Mouse (Mus musculus) adrenal gland, postnatal 10 days (tissue): ENCODE results near the gene Ccdc65. TPM values are rescaled to one million over a fixed set of nuclear protein-coding genes. Genes with fewer than 3 reads are reported as not detected.
"Not testable (repeated sequence)": the region's sequence is repeated elsewhere in the genome, so short reads cannot be mapped to it uniquely, and the experiment has no call there.

Experiments
- DNase-seq: peaks from one replicate; pipeline ENCODE4 v3.0.0; 2021; ENCODE audit warnings: mixed read lengths
- total RNA-seq, 2 experiments: library from RNA; stranded (reverse); gene quantifications; 2 replicates each; pipeline ENCODE4 v1.2.3; 2021

Gene Ccdc65
- total RNA-seq, 2 experiments from 2014 or later, result 0.61 to 0.63 TPM

DNA sequence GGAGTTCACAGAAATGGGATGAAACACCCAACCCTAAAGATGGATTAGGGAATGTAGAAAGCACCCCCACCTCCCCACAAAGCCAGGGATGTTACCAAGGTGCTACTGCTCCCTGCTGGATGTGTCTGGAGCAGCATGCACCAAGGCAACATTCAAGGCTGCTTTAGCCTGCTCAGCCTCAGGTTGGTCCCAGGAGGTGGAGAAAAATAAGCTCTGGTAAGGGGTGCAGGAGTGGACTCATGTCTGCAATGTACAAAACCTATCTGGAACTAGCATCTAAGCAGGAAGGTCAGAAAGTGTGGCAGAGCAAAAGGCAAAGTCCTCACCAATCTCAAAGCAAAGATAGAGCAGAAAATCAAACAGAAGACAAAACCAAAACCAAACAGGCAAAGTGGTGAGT lies 29.9 kb downstream of the Ccdc65 start:
- peak; percentile 60 for DNase-seq

DNA sequence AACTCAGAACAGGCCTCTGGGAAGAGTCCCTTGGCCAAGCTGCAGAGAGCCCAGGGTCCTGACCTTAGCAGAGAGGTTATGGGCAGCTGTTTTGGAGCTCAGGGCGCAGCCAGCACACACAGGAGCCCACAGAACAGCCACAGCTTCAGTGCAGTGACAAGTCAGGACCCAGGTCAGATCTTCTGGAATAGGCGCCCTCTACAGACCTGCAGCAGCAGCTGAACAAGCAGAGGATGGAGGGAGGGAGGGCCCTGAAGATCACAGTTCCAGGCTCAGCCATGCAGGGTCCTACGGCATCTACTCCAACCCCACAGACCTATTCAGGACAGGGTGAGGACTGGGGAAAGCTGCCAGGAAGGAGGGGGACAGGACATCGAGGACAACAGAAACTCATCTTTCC lies 30.8 kb downstream of the Ccdc65 start:
- no peak for DNase-seq

DNA sequence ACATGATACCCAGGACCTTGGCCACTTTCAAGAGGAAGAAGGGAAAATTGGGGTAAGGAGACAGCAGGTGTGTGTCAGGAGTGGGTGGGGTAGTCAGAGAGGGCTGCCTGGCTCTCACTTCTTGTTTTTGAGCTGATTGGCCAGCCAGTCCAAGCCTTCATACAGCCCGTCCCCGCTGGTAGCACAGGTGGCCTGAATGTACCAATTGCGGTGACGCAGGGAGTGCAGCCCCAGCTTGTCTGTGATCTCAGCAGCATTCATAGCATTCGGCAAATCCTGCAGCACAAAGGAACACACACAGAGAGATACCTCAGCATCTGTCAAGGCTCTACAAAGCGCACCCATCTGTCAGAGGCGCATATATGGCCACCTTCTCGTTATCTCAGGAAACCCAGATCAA lies 32.2 kb downstream of the Ccdc65 start:
- DNase-seq, result no peak

DNA sequence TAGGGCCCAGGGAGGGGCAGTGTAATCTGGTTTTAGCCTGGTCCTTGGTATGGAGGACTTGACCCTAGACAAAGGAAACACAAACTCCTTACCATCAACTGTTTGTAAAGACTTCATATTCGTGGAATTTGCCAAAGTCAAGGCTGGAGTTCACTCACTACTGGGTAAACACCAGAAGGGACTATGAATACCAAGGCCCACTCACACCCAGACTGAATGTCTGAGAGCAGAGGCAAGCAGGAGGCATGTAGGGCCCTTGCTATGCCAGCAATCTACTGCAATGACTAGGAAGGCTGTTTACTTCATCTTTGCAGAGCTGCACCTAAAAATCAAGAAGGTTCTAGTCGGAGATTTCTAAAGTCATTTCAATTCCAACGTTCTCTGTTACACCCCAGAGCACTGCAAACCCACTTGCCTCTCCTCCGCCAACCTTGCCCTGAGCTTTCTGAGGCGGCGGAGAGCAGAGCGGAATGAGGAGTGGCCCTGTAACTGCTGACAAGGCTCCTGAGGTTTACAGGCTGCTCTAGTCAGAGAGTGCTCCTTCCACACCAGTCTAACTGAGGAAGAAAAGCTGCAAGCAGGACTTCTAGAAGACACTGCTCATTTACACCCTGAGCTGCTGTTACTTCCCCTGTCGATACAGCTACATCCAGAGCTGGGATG lies 34.9 kb downstream of the Ccdc65 start:
- no peak for DNase-seq

DNA sequence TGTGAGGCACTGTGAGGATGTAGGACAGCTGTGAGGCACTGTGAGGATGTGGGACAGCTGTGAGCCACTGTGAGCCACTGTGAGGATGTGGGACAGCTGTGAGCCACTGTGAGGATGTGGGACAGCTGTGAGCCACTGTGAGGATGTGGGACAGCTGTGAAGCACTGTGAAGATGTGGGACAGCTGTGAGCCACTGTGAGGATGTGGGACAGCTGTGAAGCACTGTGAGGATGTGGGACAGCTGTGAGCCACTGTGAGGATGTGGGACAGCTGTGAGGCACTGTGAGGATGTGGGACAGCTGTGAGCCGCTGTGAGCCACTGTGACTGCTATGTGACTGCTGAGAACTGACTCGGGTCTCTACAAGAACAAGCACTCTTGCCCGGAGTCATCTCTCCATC lies 35.9 kb downstream of the Ccdc65 start:
- not testable (repeated sequence) for DNase-seq

DNA sequence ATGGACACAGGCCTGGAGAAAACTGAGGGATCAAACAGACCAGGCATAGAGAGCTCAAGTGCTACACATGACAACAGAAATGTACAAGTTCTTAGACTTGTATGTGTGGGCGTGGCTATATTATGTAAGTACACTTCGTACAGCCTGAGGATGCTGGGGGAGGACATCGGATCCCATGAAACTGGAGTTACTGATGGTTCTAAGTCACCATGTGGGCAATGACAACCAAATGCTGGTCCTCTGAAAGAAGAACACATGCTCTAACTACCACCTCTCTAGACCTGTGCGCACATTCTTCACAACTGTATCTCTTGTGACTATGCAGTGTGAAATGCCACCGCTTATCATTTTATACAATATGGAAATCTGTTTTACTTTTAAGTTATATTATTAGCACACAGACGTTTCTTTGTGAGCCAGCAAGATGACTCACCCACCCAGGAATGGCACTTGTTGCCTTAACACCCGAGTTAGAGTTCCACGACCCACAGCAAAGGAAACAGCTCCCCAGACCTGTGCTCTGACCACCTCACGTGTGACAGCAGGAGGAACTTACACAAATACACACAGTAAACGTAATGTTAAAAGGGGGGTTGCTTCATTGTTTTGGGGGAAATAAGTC lies 38.4 kb downstream of the Ccdc65 start:
- no peak for DNase-seq

DNA sequence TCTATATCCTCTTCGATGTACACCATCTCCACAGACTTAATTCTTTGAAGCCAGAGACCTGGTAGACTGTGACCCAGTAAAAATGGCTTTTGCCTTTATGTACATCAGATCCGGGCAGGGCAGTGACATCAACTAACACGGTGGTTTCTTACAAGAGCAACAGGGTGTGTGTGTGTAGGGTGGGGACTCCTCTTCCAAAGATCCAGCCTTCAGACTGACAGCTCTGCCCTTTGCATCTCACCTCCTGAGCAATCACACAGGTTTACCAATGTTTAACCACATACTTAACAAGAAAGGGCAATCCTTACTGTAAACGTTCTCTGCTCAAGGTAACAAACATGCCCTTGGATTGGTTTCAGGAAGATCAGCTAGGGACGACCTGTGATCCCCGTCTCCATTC lies 39.3 kb downstream of the Ccdc65 start:
- DNase-seq, result no peak

DNA sequence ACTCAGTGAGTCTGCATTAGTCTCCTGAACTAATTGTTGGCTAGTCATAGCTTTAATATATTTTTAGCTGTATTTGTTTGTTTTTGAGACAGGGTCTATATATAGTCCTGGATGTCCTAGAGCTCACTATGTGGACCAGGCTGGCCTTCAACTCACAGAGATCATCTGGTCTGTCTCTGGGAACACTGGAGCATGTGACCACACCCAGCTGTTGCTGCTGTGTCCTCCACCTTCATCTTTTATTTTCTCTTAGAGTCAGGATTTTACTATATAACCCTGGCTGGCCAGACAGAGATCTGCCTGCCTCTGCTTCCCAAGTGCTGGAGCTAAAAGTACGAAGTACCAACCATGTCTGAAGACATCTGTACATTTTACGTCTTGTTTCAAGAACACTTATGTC lies 41.1 kb downstream of the Ccdc65 start:
- DNase-seq, result no peak

DNA sequence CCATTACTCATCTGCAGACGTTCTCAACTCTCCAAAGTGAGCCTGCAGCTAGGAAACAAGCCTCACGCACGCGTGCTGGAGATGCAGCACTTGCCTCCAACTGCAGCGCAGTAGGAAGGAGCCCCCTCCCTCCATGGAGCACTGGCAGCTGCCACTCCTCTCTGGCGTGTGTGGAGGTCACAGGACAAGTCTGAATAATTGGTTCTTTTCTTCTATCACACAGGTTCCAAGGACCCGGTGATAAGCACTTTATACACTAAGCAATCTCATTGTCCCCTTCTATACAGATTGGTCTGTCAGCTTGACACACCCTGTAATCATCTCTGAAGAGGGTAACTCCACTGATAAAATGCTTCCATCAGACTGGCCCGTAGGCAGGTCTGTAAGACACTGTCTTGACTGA lies 45.0 kb downstream of the Ccdc65 start:
- no peak for DNase-seq

DNA sequence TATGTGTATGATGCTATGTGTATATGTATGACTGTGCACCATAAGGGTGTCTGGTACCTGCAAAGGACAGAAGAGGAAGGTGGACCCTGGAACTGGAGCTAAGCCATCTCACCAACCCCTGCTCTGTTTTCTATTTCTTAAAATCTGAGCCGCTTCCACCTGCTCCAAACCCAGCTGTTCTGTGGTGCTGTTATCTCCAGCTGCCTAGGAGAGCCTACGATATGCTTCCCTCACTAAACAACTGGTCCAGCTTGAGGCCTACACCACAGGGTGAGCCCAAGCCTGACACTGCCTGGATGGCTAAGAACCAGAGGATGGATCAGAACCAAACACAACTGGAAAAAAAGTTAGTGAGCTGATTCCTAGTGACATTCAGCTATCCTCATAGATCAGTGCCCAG lies 46.1 kb downstream of the Ccdc65 start:
- no peak for DNase-seq

DNA sequence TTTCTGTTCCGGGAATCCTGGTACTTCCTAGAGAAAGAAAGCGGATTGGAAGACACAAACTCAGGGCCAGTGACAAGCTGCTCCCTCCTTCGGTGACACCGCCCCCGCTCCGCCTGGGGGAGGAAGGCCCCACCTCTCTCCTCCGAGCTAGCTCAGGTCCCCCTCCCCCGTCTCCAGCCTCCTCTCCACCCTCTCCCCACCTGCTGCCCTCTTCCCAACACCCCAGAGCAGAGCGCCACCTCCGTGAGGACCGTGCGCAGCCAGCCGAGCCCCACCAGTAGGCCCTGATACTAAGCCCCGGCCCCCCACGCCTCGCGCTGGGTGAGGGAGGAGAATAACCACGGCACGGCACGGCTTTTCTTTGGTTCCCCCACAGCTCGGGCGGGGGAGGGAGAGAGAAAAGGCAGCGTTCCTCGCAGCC lies 54.2 kb downstream of the Ccdc65 start:
- peak; percentile 88 for DNase-seq

DNA sequence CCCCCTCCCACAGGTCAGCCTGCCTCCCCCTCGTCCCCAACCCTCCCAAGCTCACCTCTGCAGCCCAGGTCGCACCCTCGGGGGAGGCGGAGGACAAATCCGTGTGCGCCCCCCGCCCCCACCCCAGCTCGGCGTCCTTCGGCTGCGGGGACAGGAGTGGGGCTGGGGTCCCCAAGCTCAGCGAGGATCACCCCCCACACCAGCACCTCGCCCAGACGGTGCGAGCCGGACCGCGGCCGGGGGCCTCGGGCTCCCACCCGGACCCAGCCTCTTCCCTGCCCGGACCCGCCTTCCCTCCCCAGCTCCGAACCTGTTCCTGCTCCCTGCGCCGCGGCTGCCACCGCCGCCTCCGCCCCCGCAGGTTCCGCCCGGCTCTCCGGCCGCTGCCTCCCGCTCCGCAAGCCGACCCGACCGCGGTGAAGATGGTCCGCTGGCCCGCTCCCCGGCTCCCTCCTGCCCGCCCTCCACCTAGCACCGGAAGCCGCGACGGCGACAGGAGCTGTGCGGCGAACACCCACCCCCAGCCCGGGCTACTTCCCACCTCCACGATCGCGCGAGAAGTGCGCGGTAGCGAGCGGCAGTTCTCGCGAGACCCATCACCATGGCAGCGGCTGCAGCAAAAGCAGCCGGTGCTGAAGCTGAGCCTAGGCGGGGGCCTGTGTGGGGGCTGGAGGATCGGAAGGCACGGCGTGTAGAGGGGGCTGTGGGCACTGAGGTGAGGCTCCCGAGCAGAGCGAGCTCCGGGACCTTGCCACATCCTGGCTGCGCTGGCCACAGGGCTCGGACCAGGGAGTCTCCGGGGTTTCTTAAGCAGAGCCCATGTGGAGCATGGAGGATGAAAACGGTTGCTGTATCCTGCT lies 54.9 kb downstream of the Ccdc65 start, which contains the start of gene Arf3:
Arf3 (minus strand) TSS at position 545 of the 860 bp plus-strand sequence.
- DNase-seq, result peak; percentile 97

DNA sequence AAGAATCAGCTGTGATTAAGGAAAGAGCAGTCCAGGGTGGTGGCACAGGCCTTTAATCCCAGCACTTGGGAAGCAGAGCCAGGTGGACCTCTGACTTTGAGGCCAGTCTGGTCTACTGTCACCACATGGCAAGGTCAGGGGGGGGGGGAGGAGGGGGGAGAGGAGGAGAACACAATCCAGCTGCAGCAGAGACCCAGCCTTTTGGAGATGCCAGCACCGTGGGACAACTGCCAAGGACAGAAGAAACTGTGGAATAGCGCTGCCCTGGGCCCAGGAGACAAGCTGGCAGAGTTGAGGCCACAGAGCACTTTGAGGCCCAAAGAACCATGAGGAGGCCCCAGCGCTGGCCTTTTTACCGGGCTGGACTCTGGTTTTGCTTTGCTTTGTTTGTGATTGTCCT lies 57.9 kb downstream of the Ccdc65 start:
- DNase-seq, result peak; percentile 63

DNA sequence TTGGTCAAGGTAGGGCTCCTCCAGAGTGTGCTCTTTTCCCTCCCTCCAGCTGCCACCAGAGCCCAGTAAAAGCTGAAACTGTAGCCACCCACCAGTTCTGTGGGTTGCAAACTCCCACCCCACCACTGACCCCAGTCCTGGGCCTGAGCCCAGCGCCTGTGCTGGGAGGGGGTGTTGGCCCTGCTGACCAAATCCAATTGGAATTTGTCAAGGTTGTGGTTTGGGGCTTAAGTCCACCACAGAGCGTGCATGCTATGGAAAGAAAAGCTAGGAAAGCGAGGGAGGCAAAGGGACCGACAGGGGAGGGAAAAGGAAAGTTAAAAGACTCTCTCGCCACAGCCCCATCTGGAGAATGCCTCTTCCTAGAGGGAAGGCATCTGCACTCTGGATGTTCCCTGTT lies 60.3 kb downstream of the Ccdc65 start:
- DNase-seq, result no peak

DNA sequence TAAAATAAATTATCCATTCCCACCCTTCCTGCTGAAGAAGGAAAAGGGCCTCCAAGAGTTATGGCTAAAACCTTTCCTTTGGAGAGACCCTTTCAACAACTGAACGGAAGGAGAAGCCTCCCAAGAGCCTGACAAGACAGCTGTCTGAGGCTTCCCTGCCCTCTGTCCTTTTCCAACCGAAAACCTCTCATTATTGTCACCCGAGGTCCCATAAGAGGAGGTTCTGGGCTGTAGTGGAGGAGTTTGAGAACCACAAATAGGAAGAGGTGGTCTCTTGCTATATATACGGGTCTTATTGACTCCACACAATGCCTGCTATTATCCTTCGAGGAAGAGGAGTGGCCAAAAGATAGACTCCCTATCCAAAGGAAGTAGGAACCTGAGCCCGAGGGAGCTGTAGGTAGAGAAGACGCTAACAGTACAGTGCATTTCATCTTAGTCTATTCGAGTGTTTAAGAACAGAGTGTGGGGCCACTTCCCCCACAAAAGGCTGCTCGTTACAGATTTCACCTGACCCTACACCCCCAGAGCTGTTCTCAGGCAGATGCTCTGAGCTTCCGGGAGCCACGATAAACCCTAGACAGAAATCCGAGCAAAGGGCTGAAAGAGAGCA lies 63.9 kb downstream of the Ccdc65 start:
- DNase-seq, result no peak

DNA sequence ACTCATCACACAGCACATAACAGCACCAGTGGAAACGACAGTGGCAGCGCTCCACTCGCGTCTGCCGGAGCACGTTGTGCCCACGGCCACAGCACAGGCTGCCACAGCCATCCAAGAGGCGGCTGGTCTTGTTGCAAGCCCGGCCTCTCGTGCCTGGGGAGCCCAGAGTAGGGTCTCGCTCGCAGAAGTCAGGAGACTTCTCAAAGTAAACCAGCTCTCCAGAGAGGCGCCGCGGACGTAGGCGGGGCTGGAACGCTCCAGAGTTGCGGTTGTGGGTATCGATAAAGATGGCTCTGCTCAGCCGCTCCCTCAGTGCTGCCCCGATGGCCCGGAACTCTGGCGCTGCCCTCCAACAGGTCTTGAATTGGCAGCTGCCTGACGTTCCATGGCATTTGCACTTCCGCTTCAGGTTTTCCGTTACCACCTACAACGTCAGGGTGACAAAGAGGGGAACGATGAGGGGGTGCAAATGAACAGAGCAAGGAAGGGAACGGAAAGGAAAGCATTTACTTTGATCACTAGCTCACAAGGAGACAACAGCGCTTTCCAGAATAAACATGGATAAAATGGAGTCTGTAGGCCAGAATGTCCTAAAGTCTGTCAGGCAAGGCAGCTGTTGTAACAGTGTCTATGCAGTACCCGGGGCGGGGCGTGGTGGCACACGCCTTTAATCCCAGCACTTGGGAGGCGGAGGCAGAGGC lies 64.7 kb downstream of the Ccdc65 start:
- DNase-seq, result peak; percentile 44

Other genes starting within 250 kb of the Ccdc65 start
- gene OR5BS1P, start 238.3 kb upstream of the Ccdc65 start, total RNA-seq, result not detected
- gene Lalba, start 225.5 kb upstream of the Ccdc65 start, total RNA-seq, result under 1 TPM in 1 of 2 experiments, not detected in 1; 0.39 TPM
- not detected for gene Olfr279, start 215.8 kb upstream of the Ccdc65 start, total RNA-seq
- 10 to 100 TPM; 64.8 to 77.9 TPM for gene Kansl2, start 173.9 kb upstream of the Ccdc65 start, total RNA-seq
- 10 to 100 TPM; 41.5 to 50.0 TPM for gene Ccnt1, start 137.3 kb upstream of the Ccdc65 start, total RNA-seq
- gene 4930415O20Rik, start 137.2 kb upstream of the Ccdc65 start, total RNA-seq, result 1 to 10 TPM in 1 of 2 experiments, under 1 TPM in 1; 0.58 to 1.2 TPM
- gene Adcy6, start 98.1 kb upstream of the Ccdc65 start, total RNA-seq, result 100 to 1,000 TPM in 1 of 2 experiments, 10 to 100 TPM in 1; 83.5 to 101 TPM
- gene Cacnb3, start 77.4 kb upstream of the Ccdc65 start, total RNA-seq, result 10 to 100 TPM; 12.6 to 18.8 TPM
- 10 to 100 TPM; 55.5 to 72.4 TPM for gene Ddx23, start 45.3 kb upstream of the Ccdc65 start, total RNA-seq
- gene Rnd1, start 30.7 kb upstream of the Ccdc65 start, total RNA-seq, result 1 to 10 TPM; 1.9 to 2.3 TPM
- gene Fkbp11, start 20.0 kb downstream of the Ccdc65 start, total RNA-seq, result 10 to 100 TPM in 1 of 2 experiments, 1 to 10 TPM in 1; 8.8 to 11.9 TPM
- 10 to 100 TPM; 92.4 to 94.7 TPM for gene Arf3, start 55.0 kb downstream of the Ccdc65 start, total RNA-seq
- gene Wnt10b, start 69.9 kb downstream of the Ccdc65 start, total RNA-seq, result 1 to 10 TPM in 1 of 2 experiments, under 1 TPM in 1; 0.96 to 1.1 TPM
- under 1 TPM in 1 of 2 experiments, not detected in 1; 0.12 TPM for gene Wnt1, start 81.7 kb downstream of the Ccdc65 start, total RNA-seq
- under 1 TPM; 0.09 to 0.21 TPM for gene Ddn, start 101.3 kb downstream of the Ccdc65 start, total RNA-seq
- gene Prkag1, start 123.3 kb downstream of the Ccdc65 start, total RNA-seq, result 10 to 100 TPM; 65.7 to 71.5 TPM
- gene Kmt2d, start 163.0 kb downstream of the Ccdc65 start, total RNA-seq, result 10 to 100 TPM; 47.5 to 64.2 TPM
- gene Rhebl1, start 186.3 kb downstream of the Ccdc65 start, total RNA-seq, result 1 to 10 TPM; 2.6 to 4.5 TPM
- 1 to 10 TPM; 2.6 to 3.2 TPM for gene Dhh, start 190.3 kb downstream of the Ccdc65 start, total RNA-seq
- 10 to 100 TPM; 17.7 to 27.7 TPM for gene Lmbr1l, start 210.0 kb downstream of the Ccdc65 start, total RNA-seq
- 100 to 1,000 TPM; 329 to 414 TPM for gene Tuba1b, start 226.4 kb downstream of the Ccdc65 start, total RNA-seq
- not detected for gene Gm49450, start 245.3 kb downstream of the Ccdc65 start, total RNA-seq
- gene Tuba1a, start 245.5 kb downstream of the Ccdc65 start, total RNA-seq, result 100 to 1,000 TPM; 202 to 313 TPM